Mouse (Mus musculus): ENCODE measurements at regions not wholly inside any gene's neighbourhood (a gene's known extent, or its start where the extent isn't known, plus 50 kb on each side); places are given as distances from the start of the nearest gene placed in this dataset.

- DNase-seq (ENCODE audit: low spot score) = no peak
These were observed 263.8 kb upstream of the Fam84a start for GRCm38 (mm10) chr12:14415543-14416181.

GRCm38 (mm10) chr12:14411102-14411501 is 259.2 kb upstream of the Fam84a start:
- DNase-seq (ENCODE audit: low spot score) = no peak

GRCm38 (mm10) chr12:14405796-14406195 is 253.9 kb upstream of the Fam84a start:
- no peak for DNase-seq (ENCODE audit: low spot score)

GRCm38 (mm10) chr12:14376211-14376610 is 224.4 kb upstream of the Fam84a start:
- no peak for DNase-seq (ENCODE audit: low spot score)

GRCm38 (mm10) chr12:14338244-14338799 is 186.5 kb upstream of the Fam84a start:
- DNase-seq (ENCODE audit: low spot score) = no peak

GRCm38 (mm10) chr12:14337813-14338212 is 186.0 kb upstream of the Fam84a start:
- no peak for DNase-seq (ENCODE audit: low spot score)

GRCm38 (mm10) chr12:14318693-14319092 is 166.8 kb upstream of the Fam84a start:
- no peak for DNase-seq (ENCODE audit: low spot score)

- DNase-seq (ENCODE audit: low spot score) = no peak
These were observed 164.5 kb upstream of the Fam84a start for GRCm38 (mm10) chr12:14316392-14316791.

- DNase-seq (ENCODE audit: low spot score) = peak; percentile 9
These were observed 163.9 kb upstream of the Fam84a start for GRCm38 (mm10) chr12:14315780-14316179.

GRCm38 (mm10) chr12:14302366-14302930 is 150.6 kb upstream of the Fam84a start:
- DNase-seq (ENCODE audit: low spot score) = no peak

GRCm38 (mm10) chr12:14301676-14302365 is 150.0 kb upstream of the Fam84a start:
- no peak for DNase-seq (ENCODE audit: low spot score)

- no peak for DNase-seq (ENCODE audit: low spot score)
These were observed 140.2 kb upstream of the Fam84a start for GRCm38 (mm10) chr12:14292083-14292482.

- no peak for DNase-seq (ENCODE audit: low spot score)
These were observed 135.8 kb upstream of the Fam84a start for GRCm38 (mm10) chr12:14287657-14288056.

GRCm38 (mm10) chr12:14286676-14287075 is 134.8 kb upstream of the Fam84a start:
- no peak for DNase-seq (ENCODE audit: low spot score)

GRCm38 (mm10) chr12:14285870-14286535 is 134.1 kb upstream of the Fam84a start:
- DNase-seq (ENCODE audit: low spot score) = peak; percentile 5

- peak; percentile 76 for DNase-seq (ENCODE audit: low spot score)
These were observed 131.3 kb upstream of the Fam84a start for GRCm38 (mm10) chr12:14283106-14283692.

- DNase-seq (ENCODE audit: low spot score) = no peak
These were observed 123.4 kb upstream of the Fam84a start for GRCm38 (mm10) chr12:14275265-14275664.

GRCm38 (mm10) chr12:14274796-14275195 is 122.9 kb upstream of the Fam84a start:
- DNase-seq (ENCODE audit: low spot score) = no peak

- DNase-seq (ENCODE audit: low spot score) = no peak
These were observed 119.4 kb upstream of the Fam84a start for GRCm38 (mm10) chr12:14271216-14271615.

- DNase-seq (ENCODE audit: low spot score) = no peak
These were observed 109.2 kb upstream of the Fam84a start for GRCm38 (mm10) chr12:14261102-14261501.

GRCm38 (mm10) chr12:14260288-14260687 is 108.4 kb upstream of the Fam84a start:
- DNase-seq (ENCODE audit: low spot score) = no peak

GRCm38 (mm10) chr12:14253336-14253735 is 101.5 kb upstream of the Fam84a start:
- no peak for DNase-seq (ENCODE audit: low spot score)

Measured in testis, postnatal 14 days (tissue).